Mouse (Mus musculus): ENCODE data around the gene Cd209b.

DNA sequence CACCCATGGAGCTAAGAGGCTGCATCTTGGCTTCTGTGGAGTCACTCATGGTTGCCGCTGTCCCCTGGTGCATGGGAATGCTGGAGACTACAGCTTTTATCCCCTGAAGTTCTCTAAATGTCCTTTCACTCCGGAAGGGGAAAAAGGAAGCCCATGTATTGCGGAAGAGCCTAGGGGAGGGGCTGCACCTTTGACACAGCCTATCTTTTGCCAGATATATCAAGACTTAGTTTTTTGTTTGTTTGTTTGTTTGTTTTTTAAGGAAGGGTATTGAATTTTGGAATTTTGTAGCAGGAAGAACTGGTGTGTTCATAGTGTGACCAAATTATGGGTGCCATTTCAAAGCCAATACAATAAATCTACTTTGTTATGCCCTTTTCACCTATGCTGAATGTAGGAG is at the start of gene Cd209b:
- TF ChIP-seq CTCF (IDR thresholded peaks at IDR 0.05) (no peak), EP300 (IDR thresholded peaks at IDR 0.05) (no peak)
